Mouse (Mus musculus) heart, embryonic 16.5 days (tissue): ENCODE measurements around the gene Cyp11a1. TPM values are rescaled to one million over a fixed set of nuclear protein-coding genes. Genes with fewer than 3 reads are reported as not detected.
A peak's percentile ranks its signal among the peaks of the same experiment; 100 is the strongest.

Source experiments
- ATAC-seq: fragments of 200-750 bp; cut with Nextera tagmentation; replicated peaks from 2 replicates; pipeline ENCODE4 v1.8.0; 2017; ENCODE audit warnings: moderate number of reproducible peaks; ENCODE audit not compliant: insufficient read depth, low FRiP score; ENCODE audit errors: extremely low read depth
- H3K27ac ChIP-seq: fragments of 300-500 bp; sonication (generic); 2 replicates; pipeline ENCODE4 v1.5.1; 2014; ENCODE audit warnings: mild to moderate bottlenecking, low read length, control low read depth, moderate library complexity
- H3K27me3 ChIP-seq: fragments of 300-500 bp; sonication (generic); 2 replicates; pipeline ENCODE4 v1.6.1; 2014; ENCODE audit warnings: low read length, mixed read lengths; ENCODE audit not compliant: control insufficient read depth, insufficient read depth
- H3K36me3 ChIP-seq: fragments of 300-500 bp; sonication (generic); 2 replicates; pipeline ENCODE4 v1.6.1; 2014; ENCODE audit not compliant: control insufficient read depth, insufficient read depth
- H3K4me1 ChIP-seq: fragments of 300-500 bp; sonication (generic); 2 replicates; pipeline ENCODE4 v1.6.1; 2014; ENCODE audit warnings: low read length, mixed read lengths; ENCODE audit not compliant: control insufficient read depth, insufficient read depth
- H3K4me2 ChIP-seq: fragments of 300-500 bp; sonication (generic); 2 replicates; pipeline ENCODE4 v1.6.1; 2014; ENCODE audit warnings: low read depth, mild to moderate bottlenecking, control low read depth, low read length
- H3K4me3 ChIP-seq: fragments of 300-500 bp; sonication (generic); 2 replicates; pipeline ENCODE4 v1.5.1; 2014; ENCODE audit warnings: mild to moderate bottlenecking, control low read depth, low read length
- H3K9ac ChIP-seq: fragments of 300-500 bp; sonication (generic); 2 replicates; pipeline ENCODE4 v1.6.1; 2014; ENCODE audit warnings: low read length, control low read depth
- H3K9me3 ChIP-seq: fragments of 300-500 bp; sonication (generic); replicated peaks from 2 replicates; pipeline ENCODE4 v1.6.1; 2016; ENCODE audit warnings: low read length; ENCODE audit not compliant: control insufficient read depth
- WGBS: fragments of 180-500 bp; shearing (Covaris S2); extraction: QIAGEN DNeasy Blood & Tissue Kit; methylation state at CpG from one replicate; pipeline ENCODE4 v1.1.7; 2014; 5-methylcytosine and 5-hydroxymethylcytosine counted together
- polyA plus RNA-seq: library from polyadenylated mRNA; unstranded; fragments of >200 nt; fragmentation: Nextera tagmentation; extraction: Ambion mirVana; gene quantifications from 2 replicates; pipeline ENCODE4 v1.2.1, GENCODE M21; 2015

The Cyp11a1 gene
- polyA plus RNA-seq, 1 experiment from 2014 or later: 0.33 TPM

DNA sequence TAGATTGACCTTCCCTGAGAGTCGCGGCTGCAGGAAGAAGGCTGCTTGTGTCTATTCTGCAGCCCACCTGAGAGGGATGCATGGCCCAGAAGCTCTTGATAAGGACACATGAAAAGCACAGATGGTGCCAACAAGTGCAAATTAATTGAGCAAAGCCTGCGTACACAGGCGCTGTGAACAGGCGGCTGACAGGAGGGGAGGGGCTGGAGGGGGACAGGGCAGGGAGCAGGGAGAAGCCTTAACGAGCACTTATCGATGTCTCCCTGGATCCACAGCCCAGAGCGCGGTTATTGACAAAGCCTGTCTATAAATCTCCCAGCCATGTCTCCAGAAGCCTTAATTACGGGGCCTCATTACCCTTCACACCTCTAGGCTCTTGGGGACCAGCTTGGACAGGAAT lies 38.6 kb downstream of the Cyp11a1 start:
- H3K27me3 ChIP-seq: no peaks in the 10 kb centered on the region; the same call in 1 of the 2 replicates
- no peak overlapping the region for H3K4me2 ChIP-seq
- no peaks in the 10 kb centered on the region for H3K36me3 ChIP-seq
- no peak for ATAC-seq
- no peak overlapping the region for H3K27ac ChIP-seq
- no peaks in the 10 kb centered on the region for H3K9me3 ChIP-seq
- H3K9ac ChIP-seq: no peak overlapping the region
- peaks cover 8% of the 10 kb centered on the region for H3K4me1 ChIP-seq
- WGBS: 58% methylated on average over 10 of the region's 10 CpGs
- no peak overlapping the region for H3K4me3 ChIP-seq

DNA sequence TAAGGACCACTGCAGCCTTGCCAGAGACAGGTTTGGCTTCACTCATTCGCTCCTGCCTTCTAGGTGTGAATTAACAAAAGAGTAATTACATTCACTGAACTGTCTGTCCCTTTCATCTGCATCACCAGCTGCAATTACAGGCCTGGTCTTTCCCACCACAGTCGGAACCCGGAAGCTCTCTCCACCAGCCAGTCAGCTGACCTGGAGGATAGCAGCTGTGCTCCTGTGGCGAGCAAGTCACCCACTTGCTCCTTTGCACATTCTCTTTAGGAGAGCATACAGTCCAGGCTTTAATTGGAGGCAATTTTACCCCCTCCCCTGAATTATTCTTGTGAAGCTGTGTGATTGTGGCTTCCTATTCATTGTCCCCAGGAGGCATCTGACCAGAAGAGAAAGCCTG lies 39.4 kb downstream of the Cyp11a1 start:
- Histone ChIP-seq H3K4me3 (no peak overlapping the region), H3K4me1 (peaks cover 8% of the 10 kb centered on the region), H3K27ac (no peak overlapping the region), H3K9me3 (no peaks in the 10 kb centered on the region), H3K9ac (no peak overlapping the region), H3K4me2 (no peak overlapping the region), H3K27me3 (peaks cover 6% of the 10 kb centered on the region), H3K36me3 (no peaks in the 10 kb centered on the region)
- no peak for ATAC-seq
- 39% methylated on average over 4 of the region's 4 CpGs for WGBS

- Histone ChIP-seq H3K4me1 (peaks cover 8% of the 10 kb centered on the region), H3K4me2 (no peak overlapping the region), H3K27ac (no peak overlapping the region), H3K27me3 (peaks cover 6% of the 10 kb centered on the region), H3K9ac (no peak overlapping the region), H3K9me3 (no peaks in the 10 kb centered on the region), H3K36me3 (no peaks in the 10 kb centered on the region), H3K4me3 (no peak overlapping the region)
- ATAC-seq: no peak
- 49% methylated on average over 10 of the region's 10 CpGs for WGBS
Measured at GRCm38 (mm10) chr9:58047061-58047460, 40.9 kb downstream of the Cyp11a1 start.

DNA sequence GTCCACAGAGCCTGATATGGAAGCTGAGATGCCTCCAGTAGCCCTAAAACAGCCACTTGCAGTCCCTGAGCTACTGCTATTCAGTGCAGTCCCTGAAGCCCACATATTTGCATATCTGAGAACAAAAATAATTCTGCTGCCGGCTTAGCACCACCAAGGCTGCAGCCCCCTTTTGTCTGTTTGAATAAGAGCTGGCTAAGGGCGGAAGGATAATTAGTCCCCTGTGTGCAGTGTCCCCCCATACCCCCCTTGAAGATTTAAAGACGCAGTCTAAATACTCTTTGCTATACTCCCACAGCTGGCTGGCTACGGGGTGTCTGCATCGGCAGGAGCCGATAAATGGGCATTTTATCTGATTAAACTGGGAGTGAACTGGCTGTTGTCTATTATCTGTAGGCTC lies 42.4 kb downstream of the Cyp11a1 start:
- Histone ChIP-seq H3K27ac (no peak overlapping the region), H3K9me3 (no peaks in the 10 kb centered on the region), H3K36me3 (no peaks in the 10 kb centered on the region), H3K4me1 (peaks cover 11% of the 10 kb centered on the region), H3K9ac (0 out of 2 replicates have a peak overlapping the region, but pooled peaks have one; percentile 14), H3K4me3 (no peak overlapping the region), H3K27me3 (peaks cover 6% of the 10 kb centered on the region), H3K4me2 (no peak overlapping the region)
- ATAC-seq: no peak
- 18% methylated on average over 6 of the region's 6 CpGs for WGBS

DNA sequence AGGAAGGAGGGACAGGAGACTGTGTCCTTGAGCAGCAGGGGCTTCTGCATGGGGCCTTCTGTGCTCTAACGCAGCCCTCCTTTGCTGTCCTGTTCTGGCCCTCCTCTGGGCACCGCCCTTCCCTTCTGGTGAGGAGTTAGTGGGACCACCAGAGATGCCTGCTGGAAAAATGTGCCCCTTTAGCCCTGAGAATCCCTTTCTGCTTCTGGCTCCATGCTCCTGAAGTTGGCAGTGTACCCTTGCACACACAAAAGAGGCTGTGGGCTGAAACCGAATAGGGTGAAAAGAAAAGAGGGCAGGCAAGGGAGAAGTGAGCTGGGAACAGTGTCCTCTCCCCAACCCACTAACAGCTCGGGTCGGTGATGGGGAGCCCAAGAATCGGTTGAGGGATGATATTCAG lies 43.0 kb downstream of the Cyp11a1 start:
- peaks cover 11% of the 10 kb centered on the region for H3K4me1 ChIP-seq
- H3K27ac ChIP-seq: no peak overlapping the region
- H3K9me3 ChIP-seq: no peaks in the 10 kb centered on the region
- ATAC-seq: no peak
- H3K4me2 ChIP-seq: no peak overlapping the region
- H3K4me3 ChIP-seq: no peak overlapping the region
- peaks cover 6% of the 10 kb centered on the region for H3K27me3 ChIP-seq
- H3K36me3 ChIP-seq: no peaks in the 10 kb centered on the region
- 64% methylated on average over 6 of the region's 6 CpGs for WGBS
- H3K9ac ChIP-seq: no peak overlapping the region

DNA sequence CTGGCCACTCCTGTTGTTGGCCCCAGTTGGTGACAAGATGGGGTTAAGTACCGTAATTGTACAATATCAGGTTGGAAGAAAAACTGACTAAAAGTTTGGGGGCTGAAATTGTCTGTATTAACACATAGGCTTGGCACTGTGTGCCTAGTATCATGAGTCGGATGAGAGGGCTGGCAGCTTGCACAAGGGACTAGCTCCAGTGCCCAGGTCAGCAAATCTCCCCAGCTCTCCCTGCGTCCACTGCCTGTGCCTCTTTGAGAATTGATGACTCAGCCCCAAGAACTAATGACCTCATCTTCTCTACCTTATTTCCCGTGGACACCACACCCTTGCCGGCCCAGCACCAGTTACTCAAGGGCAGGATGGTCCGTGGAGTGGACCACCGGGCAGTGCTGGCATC lies 43.6 kb downstream of the Cyp11a1 start:
- Histone ChIP-seq H3K9me3 (no peaks in the 10 kb centered on the region), H3K27ac (no peak overlapping the region), H3K27me3 (peaks cover 6% of the 10 kb centered on the region), H3K4me1 (peaks cover 11% of the 10 kb centered on the region), H3K4me2 (no peak overlapping the region), H3K36me3 (no peaks in the 10 kb centered on the region), H3K9ac (no peak overlapping the region), H3K4me3 (no peak overlapping the region)
- WGBS: 61% methylated on average over 7 of the region's 7 CpGs
- no peak for ATAC-seq

- H3K4me2 ChIP-seq: no peak overlapping the region
- H3K27me3 ChIP-seq: peaks cover 6% of the 10 kb centered on the region
- no peak for ATAC-seq
- no peak overlapping the region for H3K4me3 ChIP-seq
- WGBS: 31% methylated on average over 5 of the region's 5 CpGs
- no peak overlapping the region for H3K9ac ChIP-seq
- peaks cover 11% of the 10 kb centered on the region for H3K4me1 ChIP-seq
- H3K36me3 ChIP-seq: no peaks in the 10 kb centered on the region
- H3K27ac ChIP-seq: no peak overlapping the region
- H3K9me3 ChIP-seq: no peaks in the 10 kb centered on the region
Measured at GRCm38 (mm10) chr9:58051937-58052336, 45.7 kb downstream of the Cyp11a1 start.

- Histone ChIP-seq H3K36me3 (no peaks in the 10 kb centered on the region), H3K4me3 (no peak overlapping the region), H3K4me2 (no peak overlapping the region), H3K27me3 (peaks cover 10% of the 10 kb centered on the region), H3K9ac (no peak overlapping the region), H3K27ac (no peak overlapping the region), H3K9me3 (no peaks in the 10 kb centered on the region), H3K4me1 (peaks cover 11% of the 10 kb centered on the region)
- ATAC-seq: no peak; the same call in 1 of the 2 replicates
- WGBS: 14% methylated on average over 3 of the region's 3 CpGs
Measured at GRCm38 (mm10) chr9:58053102-58053501, 46.9 kb downstream of the Cyp11a1 start.

DNA sequence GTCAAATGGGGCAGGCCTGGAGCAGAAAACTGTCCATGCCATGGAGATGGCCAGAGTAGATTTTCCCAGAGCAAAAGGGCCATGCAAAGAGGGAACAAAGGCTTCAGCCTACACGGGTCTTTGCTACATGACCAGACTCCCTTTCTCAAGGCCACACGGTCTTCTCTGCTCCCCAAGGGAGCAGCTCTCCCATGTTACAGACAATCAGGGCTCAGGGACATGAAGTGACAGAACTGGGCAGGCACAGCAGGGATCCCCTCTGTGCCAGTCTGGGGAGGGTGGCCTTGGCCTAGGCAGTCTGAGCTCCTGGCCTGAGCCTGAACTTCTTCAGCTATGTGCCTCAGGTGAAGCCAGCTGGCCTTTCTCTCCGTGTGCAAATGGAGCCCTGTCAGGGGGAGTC lies 47.3 kb downstream of the Cyp11a1 start:
- Histone ChIP-seq H3K4me3 (no peak overlapping the region), H3K27me3 (peaks cover 14% of the 10 kb centered on the region), H3K9ac (no peak overlapping the region), H3K27ac (no peak overlapping the region), H3K4me2 (no peak overlapping the region), H3K36me3 (no peaks in the 10 kb centered on the region), H3K9me3 (no peaks in the 10 kb centered on the region), H3K4me1 (peaks cover 7% of the 10 kb centered on the region)
- ATAC-seq: no peak
- 62% methylated on average over 3 of the region's 3 CpGs for WGBS

DNA sequence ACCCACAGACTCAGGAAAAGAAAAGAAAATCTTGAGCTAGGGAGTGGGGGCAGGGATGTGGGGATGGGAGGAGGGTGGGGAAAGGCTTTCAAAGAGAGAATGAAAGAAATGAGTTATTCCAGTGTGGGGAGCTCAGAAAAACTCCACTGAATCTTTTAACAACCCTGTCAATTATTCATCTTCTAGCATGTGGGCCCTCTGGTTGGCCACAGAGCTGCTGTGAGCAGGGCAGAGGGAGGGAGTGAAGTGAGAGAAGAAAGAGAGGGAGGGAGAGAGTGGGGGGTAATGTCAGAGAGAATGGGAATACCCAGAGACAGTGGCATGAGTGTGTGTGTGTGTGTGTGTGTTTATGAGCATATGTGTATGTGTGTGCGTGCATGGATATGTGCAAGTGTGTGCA lies 47.8 kb downstream of the Cyp11a1 start:
- H3K27ac ChIP-seq: no peak overlapping the region

More for the DNA sequence above, 47.8 kb downstream of the Cyp11a1 start:
- 89% methylated on average over 1 of the region's 1 CpGs for WGBS
- Histone ChIP-seq H3K4me3 (no peak overlapping the region), H3K9me3 (no peaks in the 10 kb centered on the region), H3K27me3 (peaks cover 14% of the 10 kb centered on the region), H3K4me1 (peaks cover 4% of the 10 kb centered on the region; the same call in 1 of the 2 replicates), H3K36me3 (no peaks in the 10 kb centered on the region), H3K4me2 (no peak overlapping the region), H3K9ac (no peak overlapping the region)
- no peak for ATAC-seq
